Mouse (Mus musculus) cerebellum, adult (tissue): ENCODE results near the gene Ifi203.
"Not testable (repeated sequence)": the region's sequence is repeated elsewhere in the genome, so short reads cannot be mapped to it uniquely, and the experiment has no call there.

Source experiments
- ATAC-seq: cut with Nextera tagmentation; 2 replicates; pipeline ENCODE4 v1.9.2; 2017; ENCODE audit warnings: mild to moderate bottlenecking, moderate library complexity, mixed read lengths; ENCODE audit not compliant: insufficient number of reproducible peaks, low FRiP score, low TSS enrichment

Ifi203 gene

DNA sequence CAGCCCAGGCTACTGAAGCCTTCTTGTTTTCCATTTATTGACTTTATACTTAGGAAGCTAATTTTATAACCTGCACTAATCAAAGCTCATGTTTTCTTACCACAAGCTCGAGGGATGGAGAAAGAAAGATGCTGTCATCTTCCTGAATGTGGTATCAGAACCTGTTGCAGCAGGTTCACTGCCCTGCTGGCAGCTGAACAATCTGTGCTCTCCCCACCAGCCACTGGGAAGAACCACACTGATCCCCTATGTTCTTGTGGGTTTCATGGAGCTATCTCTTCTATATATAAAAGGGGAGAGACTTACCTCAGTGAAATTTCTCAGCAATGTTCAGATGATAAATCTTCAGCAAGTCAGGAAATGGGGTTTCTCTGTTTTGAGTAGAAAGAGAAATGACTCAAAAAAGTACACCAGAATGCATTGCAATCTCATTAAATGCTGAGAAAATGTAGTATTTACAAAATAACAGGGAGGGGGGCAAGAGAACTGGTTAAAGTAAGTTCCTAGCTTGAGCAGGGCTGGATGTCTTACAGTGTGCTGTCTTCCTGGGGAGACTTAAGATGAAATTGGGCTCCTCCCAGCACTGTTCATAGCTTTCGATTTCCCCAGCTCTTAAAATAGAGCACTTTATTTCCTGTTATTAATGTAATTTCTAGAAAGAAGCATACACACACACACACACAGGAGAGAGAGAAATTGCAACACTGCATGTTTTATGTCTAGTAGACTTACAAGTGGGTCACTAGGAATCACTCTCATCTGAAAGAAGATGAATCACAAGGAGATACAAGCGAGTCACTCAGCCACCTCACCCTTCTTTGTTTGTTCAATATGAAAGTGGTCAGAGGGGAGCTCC is at the start of gene Ifi203, which contains the start of gene Mndal:
TSS of gene Ifi203 (minus strand) at position 749 of the 856 bp plus-strand sequence.
TSS of gene Mndal (minus strand) at position 568 of the 856 bp plus-strand sequence.
- peak; percentile 31; the same call in 1 of the 2 replicates for ATAC-seq

DNA sequence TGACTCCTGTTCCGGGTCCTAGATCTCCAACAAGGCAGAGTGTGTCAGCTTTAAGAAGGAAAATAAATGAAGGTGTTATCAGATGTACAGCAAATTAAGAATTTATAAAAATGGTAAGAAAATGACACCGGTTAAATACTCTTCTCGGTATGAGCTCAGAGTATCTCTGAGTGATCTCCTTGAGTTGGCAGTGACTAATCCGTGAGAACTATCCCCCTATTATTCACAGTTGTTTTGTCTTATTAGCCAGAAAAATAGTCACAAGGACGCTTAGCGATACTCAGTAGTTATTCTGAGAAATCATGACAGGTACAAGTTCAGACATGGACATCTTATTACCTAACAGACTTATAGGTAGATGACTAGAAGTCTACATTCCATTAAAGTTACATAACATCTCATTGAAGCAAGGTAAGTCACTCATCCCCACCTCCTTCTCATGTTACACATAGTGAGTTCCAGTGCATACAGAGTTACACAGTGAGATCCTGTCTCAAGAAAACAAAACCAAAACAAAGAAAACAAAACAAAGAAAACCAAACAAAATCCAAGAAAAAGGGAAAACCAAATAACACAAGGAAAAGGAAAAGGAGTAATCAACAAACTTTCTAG is 40.3 kb upstream of the Ifi203 start, which contains the start of gene Ifi202b:
TSS of gene Ifi202b (minus strand) at position 51 of the 612 bp plus-strand sequence.
- ATAC-seq, result not testable (repeated sequence)

DNA sequence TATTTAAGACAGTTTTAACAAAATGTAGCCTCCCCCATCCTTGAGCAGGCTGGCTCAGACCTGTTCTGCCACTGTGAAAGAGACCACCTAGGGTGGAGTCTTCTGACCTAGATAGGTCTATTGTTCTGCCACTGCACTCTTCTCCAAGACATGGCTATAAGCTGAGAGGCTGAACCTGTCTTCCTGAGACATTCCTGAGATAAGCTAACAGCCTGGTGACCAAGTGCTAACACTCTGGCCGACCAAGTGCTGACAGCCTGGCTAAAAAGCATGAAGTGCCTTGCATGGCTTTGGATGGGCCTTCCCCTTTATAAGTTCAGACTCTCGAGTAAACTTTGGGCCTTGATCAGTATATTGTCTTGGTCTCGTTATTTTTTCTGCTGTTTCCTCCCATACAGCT is 38.6 kb upstream of the Ifi203 start:
- ATAC-seq, result not testable (repeated sequence)

DNA sequence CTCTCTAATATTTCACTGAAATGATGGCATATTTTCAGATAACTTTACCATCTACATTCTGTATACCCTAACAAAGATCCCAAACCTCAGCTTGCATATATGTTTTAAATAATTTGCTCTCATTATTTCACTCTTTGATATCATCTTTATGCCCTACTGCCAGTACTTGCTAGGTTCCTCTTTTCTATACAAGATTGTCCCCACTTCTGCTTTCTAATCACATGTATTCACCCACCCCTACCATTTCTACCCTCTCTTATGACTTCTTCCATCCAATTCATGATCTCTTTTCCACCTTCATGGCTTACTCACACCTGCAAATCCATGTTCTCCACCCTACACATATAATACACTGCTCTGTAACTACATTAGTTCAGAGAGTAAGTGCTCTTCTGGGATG is 35.1 kb upstream of the Ifi203 start:
- ATAC-seq, result no peak

DNA sequence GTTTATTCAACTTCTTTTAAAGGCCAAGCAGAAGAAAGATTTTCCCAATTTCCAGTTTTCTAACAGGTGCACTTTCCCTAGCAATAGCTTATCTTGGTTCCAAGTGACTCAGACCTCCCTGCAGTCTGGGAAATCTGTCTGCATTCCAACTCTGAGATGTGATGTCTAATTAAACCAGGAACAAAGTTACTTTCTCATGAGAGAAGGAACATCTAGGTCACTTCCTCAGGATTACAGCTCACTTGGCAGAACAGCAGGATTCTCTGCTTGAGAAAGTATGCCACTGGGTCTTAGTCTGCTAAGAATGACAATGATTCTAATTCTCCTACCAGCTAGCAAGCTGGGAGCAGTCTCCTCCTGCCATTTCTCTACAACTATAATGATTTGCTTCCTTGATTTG is 30.6 kb upstream of the Ifi203 start:
- 0 out of 2 replicates have a peak, but pooled peaks have one; percentile 45 for ATAC-seq

DNA sequence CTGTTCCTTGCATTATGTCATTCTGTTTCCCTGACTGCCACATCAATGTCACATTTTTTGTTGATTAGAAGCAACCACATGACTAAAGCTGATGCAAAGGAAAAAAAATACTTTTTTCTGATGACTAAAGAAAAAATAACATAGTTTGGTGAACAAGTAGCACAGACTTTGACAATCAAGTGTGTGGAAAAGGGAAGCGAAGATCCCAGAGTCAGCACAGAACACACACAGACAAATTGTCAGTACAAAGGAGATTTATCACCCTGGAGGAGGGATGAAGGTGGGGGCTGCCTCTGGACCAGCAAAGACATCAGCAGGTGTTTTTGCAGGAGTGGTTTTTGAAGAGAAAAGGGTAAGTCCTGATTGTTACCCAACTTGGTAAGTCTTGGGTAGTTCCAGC is 19.0 kb upstream of the Ifi203 start:
- not testable (repeated sequence) for ATAC-seq

DNA sequence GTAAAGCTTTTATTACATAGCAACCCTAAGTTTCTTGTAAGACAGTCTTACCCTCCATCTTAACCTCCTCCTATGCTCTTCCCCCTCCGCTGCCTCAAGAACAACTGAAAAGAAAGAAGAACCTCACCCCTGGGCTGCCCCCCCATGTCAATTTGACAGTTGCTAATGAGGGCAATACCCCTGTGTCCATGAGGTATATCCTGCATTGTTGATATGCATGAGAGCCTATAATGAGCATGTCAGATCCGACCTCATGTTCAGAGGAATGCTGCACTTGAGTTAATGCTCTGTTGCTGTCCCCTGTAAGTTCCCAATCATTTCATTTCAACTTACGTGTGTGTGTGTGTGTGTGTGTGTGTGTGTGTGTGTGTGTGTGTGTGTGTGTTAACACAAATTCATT is 17.5 kb upstream of the Ifi203 start:
- ATAC-seq, result not testable (repeated sequence)

DNA sequence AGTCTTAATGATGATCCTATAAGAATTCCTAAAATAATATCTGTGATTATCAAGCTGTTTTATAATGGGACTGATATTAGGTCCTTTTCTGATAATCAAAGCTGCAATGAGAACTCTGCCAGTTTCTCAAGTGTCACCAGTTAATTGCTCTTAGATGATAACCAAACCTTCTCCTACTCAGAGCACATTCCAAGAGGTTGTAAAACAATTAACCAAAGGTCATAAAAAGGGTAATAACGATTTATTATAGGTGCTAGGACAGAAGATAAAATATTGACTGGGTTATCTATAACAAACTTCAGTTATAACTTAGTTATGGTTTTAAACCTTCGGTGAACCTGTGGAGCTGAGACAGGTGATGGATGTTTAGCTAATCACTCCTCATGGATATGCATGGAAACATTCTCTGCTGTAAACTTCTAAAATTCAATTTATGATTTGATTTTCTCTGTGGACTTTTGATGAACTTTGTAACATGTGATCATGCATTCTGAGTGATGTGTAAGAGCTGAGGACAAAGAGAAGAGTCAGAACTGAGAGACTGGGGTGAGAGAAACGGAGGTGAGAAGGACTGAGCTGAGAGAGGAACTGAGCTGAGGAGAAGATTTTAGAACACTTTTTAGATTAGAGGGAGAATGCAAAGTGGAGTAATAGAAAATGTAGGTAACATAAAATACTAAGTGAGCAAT is 13.5 kb upstream of the Ifi203 start:
- ATAC-seq, result not testable (repeated sequence)

DNA sequence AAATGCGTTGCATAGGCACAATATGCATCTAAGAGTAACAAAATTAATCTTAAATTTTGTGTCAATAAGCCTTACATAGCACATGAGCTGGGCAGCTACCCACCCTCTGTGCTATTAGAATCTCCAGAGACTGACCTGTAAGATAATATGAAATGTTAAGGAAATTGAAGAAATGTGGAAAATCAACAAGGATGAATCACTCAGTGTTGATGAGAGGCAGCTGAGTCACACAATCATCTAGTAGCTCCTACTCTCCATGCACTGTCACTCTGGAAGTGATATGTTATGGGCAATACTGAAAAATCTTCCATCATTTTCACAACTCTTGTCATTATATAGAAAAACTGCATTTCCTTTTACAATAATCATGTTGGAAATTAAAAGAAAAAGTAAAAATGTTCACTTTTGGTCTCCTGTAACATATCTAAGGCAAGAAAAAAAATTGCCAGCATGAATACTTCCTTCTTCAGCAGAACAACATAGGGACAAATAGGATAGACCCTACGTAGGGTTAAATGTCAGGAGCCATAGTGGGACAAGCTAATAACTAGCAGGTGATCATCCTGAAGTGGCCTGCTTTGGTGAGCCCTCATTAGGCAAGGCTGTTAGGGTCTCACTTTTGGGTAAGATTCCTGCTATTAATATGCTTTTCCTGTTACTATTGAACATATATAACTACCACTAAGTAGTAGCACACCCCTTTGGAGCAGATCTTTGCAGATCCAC is 12.8 kb upstream of the Ifi203 start:
- no peak for ATAC-seq

DNA sequence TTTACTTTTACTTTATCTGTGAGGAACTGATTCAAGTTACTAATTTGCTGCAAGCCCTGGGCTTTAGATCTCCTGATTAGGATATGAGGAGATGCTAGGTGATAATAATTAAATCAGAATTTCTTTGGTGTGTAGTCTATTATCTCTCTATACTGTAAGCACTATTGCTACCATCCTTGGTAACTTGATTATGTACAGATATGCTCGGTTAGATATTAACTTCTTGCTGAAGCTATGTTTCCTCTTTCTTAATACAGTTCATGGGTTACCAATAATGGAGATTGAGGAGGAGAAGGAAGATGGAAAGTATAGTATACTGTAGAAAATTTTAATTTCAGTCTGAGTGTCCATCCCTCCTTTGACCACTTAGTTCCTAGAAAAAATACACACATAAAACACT is 11.1 kb upstream of the Ifi203 start:
- no peak for ATAC-seq

DNA sequence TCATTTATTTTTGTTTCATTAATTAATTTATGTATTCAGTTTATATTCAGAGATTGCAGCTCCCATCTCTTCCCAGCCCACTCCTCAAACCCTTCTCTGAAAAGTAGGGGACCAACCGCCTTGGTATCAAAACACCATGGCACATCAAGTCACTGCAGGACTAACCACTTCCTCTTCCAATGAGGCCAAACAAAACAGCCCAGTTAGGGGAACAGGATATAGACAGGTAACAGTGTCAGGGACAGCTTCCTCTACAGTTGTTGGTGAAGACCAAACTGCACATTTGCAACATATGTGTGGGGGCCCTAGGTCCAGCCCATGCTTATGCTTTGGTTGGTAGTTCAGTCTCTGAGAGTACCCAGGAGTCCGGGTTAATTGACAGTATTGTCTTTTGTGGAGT is 6.6 kb upstream of the Ifi203 start:
- ATAC-seq, result not testable (repeated sequence)

DNA sequence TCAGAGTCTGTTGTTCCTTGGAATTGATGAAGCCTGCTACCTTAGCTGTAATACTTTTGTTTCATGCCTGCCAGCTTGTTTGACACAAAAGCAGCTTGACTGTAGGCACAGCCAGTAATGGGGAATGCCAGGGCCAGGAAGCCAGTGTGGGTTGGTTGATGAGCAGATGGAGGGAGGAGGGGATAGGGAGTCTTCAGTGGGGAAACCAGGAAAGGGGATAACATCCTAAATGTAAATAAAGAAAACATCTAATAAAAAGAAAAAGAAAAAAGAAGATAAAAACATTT is 251 bp upstream of the Ifi203 start:
- ATAC-seq, result 0 out of 2 replicates have a peak, but pooled peaks have one; percentile 58

DNA sequence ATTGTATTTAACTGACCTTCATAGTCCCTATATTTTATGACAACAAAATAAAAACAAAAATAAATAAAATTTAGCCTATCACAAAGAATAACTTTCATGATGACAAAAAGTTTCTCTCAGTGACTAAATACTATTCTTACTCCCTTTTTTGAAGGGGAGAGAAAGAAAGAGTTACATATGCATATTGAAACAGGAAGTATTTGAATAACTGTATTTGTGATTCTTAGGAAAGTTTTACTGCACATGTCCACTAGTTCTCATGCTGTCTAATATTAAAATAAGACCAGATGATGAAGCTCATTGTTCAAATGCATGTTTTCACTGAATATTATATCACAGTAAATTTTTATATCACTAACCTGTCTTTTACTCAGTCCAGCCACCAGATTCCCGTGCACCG is 950 bp downstream of the Ifi203 start:
- not testable (repeated sequence) for ATAC-seq

DNA sequence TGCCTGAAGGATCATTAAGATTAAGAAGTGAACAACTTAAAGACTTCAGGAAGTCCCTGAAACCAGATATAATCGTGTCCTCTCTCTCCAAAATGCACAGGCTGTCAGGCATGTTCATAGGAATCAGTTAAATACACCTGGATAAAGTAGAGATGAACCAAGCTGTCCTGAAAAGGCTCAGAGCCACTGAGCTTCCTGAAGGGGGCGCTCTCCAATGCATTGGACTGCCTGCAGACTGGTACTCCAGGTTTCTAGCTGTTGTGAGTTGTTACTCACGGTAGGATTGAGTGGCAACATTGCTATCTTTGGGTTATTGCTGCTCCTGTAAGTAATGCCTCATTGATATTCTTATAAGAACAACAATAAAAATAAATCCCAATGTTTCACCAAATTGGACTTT is 23.2 kb downstream of the Ifi203 start:
- ATAC-seq, result not testable (repeated sequence)

DNA sequence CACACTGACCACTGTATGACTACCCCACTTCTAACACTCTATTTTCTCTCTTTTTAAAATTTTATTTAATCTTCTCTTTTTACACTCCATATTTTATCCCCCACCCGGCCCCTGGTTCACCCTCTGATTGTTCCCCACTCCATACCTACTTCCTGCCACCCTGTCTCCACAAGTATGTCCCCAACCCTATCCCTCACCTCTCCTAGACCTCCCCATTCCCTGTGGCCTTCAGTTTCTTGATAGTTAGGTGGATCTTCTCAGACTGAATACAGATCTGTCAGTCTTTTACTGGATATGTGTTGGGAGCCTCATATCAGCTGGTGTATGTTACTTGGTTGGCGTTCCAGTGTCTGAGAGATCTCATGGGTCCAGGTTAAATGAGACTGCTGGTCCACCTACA is 27.9 kb downstream of the Ifi203 start:
- no peak for ATAC-seq

DNA sequence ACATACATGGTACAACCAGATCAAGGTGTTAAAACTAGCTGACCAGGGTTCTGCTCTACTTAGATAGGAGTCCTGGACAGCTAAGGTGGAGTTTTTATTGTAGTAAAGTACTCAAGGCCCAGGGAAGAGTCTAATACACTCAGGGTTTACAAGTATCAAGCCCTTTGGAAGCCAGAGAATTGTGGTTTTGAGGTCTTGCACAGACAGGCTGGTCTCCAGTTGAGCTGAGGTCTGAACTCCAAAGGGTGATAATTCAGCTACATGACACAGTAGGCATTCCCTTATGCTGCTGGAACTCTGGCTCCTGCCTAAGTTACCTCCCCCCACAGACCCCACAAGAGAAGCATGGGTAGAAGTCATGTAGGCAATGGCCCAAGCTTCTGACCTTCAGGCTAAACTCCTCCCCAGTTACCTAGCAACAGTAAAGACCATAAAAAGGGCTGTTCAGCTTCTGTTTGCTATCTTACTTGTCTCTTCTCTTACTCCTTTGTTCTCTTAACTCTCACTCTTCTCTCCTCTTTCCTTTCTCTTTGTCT is 29.1 kb downstream of the Ifi203 start:
- not testable (repeated sequence) for ATAC-seq

DNA sequence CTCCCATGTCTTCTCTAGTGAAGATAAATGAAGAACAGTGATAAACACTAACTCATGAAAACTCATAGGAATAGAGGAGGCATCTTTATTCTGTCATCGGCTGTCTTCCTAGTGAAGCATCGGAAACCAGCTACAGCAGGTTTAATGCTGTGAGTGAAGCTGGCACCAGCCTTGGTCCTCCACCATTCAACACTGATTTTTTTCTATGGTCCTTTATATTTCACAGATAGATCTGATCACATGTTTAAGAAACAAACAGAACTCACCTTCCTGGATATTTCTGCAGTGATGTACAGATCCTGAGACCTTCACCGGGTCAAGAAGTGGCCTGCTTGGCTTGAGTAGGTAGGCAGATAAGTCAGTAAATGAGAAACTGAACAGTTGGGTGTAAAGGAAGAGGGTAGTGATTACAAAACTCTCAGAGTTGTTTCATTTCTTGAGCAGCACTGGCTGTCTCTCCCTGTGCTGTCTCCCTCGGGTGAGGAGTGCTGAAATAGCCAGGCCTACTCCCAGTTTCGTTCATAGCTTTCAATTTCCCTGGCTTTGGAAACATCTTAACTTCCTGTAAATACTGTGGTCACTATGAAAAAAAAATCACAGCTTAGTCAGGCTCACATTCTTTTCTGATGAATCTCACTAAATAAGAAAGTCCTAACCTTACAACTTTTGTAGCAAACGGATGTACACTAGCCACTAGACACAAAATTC is 29.8 kb downstream of the Ifi203 start, which contains the start of gene Ifi211:
TSS of gene Ifi211 (minus strand) at position 499 of the 708 bp plus-strand sequence.
- not testable (repeated sequence) for ATAC-seq

DNA sequence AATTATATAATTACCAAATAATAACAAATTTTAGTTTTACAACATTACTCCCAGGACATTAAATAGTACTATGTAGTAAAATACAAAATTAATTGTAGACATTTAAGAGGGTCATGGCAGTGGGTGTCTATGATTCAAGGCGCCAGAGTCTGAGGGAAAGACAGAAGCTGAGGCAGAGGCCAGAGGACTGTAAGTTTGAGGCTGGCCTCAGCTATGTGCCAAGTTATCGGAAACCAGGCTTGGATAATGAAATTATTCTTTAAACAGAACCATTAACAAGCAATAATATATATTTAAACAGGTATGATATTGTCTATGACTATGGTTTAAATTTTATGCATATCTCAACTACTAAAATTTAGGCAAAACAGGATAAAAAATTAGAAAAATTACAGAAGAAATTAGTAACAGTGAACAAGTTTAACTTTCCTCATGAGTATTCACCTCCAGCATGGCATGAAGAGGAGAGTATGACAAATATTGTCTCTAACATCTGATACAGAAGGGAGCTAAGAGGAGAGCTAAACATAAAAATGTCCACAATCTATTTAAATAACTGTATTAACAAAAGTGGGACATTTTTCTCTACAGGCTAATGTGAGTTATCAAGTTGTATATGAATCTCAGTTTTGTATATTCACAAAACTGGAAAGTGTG is 30.5 kb downstream of the Ifi203 start:
- ATAC-seq, result no peak

DNA sequence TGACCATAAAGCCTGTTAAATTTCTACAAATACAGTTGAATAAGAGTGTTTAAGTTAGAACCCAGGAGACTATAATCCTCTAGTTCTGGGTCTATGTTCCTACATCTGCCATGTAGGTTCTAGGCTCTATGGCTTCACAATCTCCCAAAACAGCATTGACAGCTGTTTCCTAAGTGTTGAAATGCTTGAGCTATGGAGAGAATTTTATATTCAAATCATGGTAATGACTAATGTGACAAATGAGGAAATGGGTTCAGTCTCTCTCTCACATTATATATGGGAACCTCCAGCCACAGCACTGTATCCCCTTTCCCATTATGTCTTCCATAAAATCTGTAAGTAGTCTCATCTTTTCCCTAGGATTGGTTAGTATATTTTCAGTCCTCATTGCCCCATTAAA is 34.1 kb downstream of the Ifi203 start:
- not testable (repeated sequence) for ATAC-seq
